Mouse (Mus musculus): ENCODE data around the gene Zfp472. TPM values are rescaled to one million over a fixed set of nuclear protein-coding genes. Genes with fewer than 3 reads are reported as not detected.

Gene Zfp472
- total RNA-seq (2021), result 1 to 10 TPM; 1.6 to 1.7 TPM
- long read RNA-seq, experiment 1, partial matches to known transcripts, result 0 of 1 reads
- long read RNA-seq, experiment 1, other reads (novel, unspliced or antisense), result 0 of 1 reads
- long read RNA-seq, experiment 2, result 0 reads

GRCm38 (mm10) chr17:32965623-32966290 is at the start of gene Zfp472:
Gene Zfp472, plus strand, starts transcription at chr17:32965814.
- DNase-seq (ENCODE audit: low spot score), result peak; percentile 94

GRCm38 (mm10) chr17:32916075-32916474 is 49.5 kb upstream of the Zfp472 start:
- DNase-seq (ENCODE audit: low spot score), result no peak

- peak; percentile 52 for DNase-seq (ENCODE audit: low spot score)
Measured at GRCm38 (mm10) chr17:32917131-32917530, 48.5 kb upstream of the Zfp472 start, which contains the start of gene Cyp4f14. Gene Cyp4f14, minus strand, starts transcription at chr17:32917342.

- DNase-seq (ENCODE audit: low spot score), result no peak
Measured at GRCm38 (mm10) chr17:32919123-32919522, 46.5 kb upstream of the Zfp472 start.

- DNase-seq (ENCODE audit: low spot score), result no peak
Measured at GRCm38 (mm10) chr17:32923681-32924080, 41.9 kb upstream of the Zfp472 start.

GRCm38 (mm10) chr17:32924658-32925312 is 40.8 kb upstream of the Zfp472 start:
- peak; percentile 60 for DNase-seq (ENCODE audit: low spot score)

GRCm38 (mm10) chr17:32927803-32928202 is 37.8 kb upstream of the Zfp472 start:
- DNase-seq (ENCODE audit: low spot score), result no peak

GRCm38 (mm10) chr17:32939831-32940230 is 25.8 kb upstream of the Zfp472 start:
- no peak for DNase-seq (ENCODE audit: low spot score)

- DNase-seq (ENCODE audit: low spot score), result no peak
Measured at GRCm38 (mm10) chr17:32943661-32944060, 22.0 kb upstream of the Zfp472 start.

GRCm38 (mm10) chr17:32944402-32945035 is 21.1 kb upstream of the Zfp472 start:
- DNase-seq (ENCODE audit: low spot score), result no peak

- DNase-seq (ENCODE audit: low spot score), result no peak
Measured at GRCm38 (mm10) chr17:32946716-32947115, 18.9 kb upstream of the Zfp472 start.

- peak; percentile 99 for DNase-seq (ENCODE audit: low spot score)
Measured at GRCm38 (mm10) chr17:32947215-32947914, 18.2 kb upstream of the Zfp472 start, which contains the start of gene Cyp4f13. Gene Cyp4f13, minus strand, starts transcription at chr17:32947402.

- DNase-seq (ENCODE audit: low spot score), result no peak
Measured at GRCm38 (mm10) chr17:32950136-32950535, 15.5 kb upstream of the Zfp472 start.

GRCm38 (mm10) chr17:32951006-32951405 is 14.6 kb upstream of the Zfp472 start:
- no peak for DNase-seq (ENCODE audit: low spot score)

- peak; percentile 67 for DNase-seq (ENCODE audit: low spot score)
Measured at GRCm38 (mm10) chr17:32951441-32951840, 14.2 kb upstream of the Zfp472 start.

- DNase-seq (ENCODE audit: low spot score), result no peak
Measured at GRCm38 (mm10) chr17:32965253-32965622, 376 bp upstream of the Zfp472 start.

GRCm38 (mm10) chr17:32981361-32981760 is 15.7 kb downstream of the Zfp472 start:
- DNase-seq (ENCODE audit: low spot score), result no peak

GRCm38 (mm10) chr17:32986301-32986700 is 20.7 kb downstream of the Zfp472 start:
- DNase-seq (ENCODE audit: low spot score), result no peak

GRCm38 (mm10) chr17:32991965-32992698 is 26.5 kb downstream of the Zfp472 start:
- no peak for DNase-seq (ENCODE audit: low spot score)

- peak; percentile 88 for DNase-seq (ENCODE audit: low spot score)
Measured at GRCm38 (mm10) chr17:32992699-32993474, 27.3 kb downstream of the Zfp472 start, which contains the start of gene Zfp952. Gene Zfp952, plus strand, starts transcription at chr17:32993129.
